Mouse (Mus musculus) G1E (cell line): ENCODE results near the gene Zp1. TPM values are rescaled to one million over a fixed set of nuclear protein-coding genes. Genes with fewer than 3 reads are reported as not detected.

Experiments
- ATAC-seq: 2 replicates; pipeline ENCODE4 v1.8.0; 2016; ENCODE audit warnings: mild to moderate bottlenecking; ENCODE audit not compliant: insufficient number of reproducible peaks, poor library complexity, low FRiP score, severe bottlenecking; ENCODE audit errors: extremely low read depth
- DNase-seq: peaks from one replicate; pipeline ENCODE4 v3.0.0; 2012; ENCODE audit warnings: low spot score
- H3K27me3 ChIP-seq: 2 replicates; pipeline ENCODE4 v1.6.1; 2012; ENCODE audit warnings: mild to moderate bottlenecking, low read length, inconsistent platforms; ENCODE audit not compliant: insufficient read depth
- H3K36me3 ChIP-seq: replicated peaks from 2 replicates; pipeline ENCODE3; 2012; ENCODE audit warnings: mild to moderate bottlenecking, inconsistent platforms
- H3K4me1 ChIP-seq: 2 replicates; pipeline ENCODE4 v1.6.1; 2012; ENCODE audit warnings: low read depth, low read length, inconsistent platforms, mixed read lengths; ENCODE audit not compliant: insufficient read depth
- H3K4me3 ChIP-seq: 2 replicates; pipeline ENCODE4 v1.5.1; 2012; ENCODE audit warnings: low read depth, mild to moderate bottlenecking, inconsistent platforms, low read length, moderate library complexity, mixed read lengths
- H3K9me3 ChIP-seq: replicated peaks from 2 replicates; pipeline ENCODE4 v1.6.1; 2012; ENCODE audit warnings: inconsistent platforms
- CTCF ChIP-seq: IDR thresholded peaks from 2 replicates; pipeline ENCODE4 v1.5.1; 2012; ENCODE audit warnings: low read depth, low read length, inconsistent platforms, mixed read lengths
- GATA1 ChIP-seq: IDR thresholded peaks from 2 replicates; pipeline ENCODE4 v1.6.1; 2012; ENCODE audit warnings: borderline replicate concordance, low read length, inconsistent platforms, mixed read lengths
- GATA2 ChIP-seq: IDR thresholded peaks from 2 replicates; pipeline ENCODE4 v1.6.1; 2012; ENCODE audit warnings: low read depth, low read length, inconsistent platforms, borderline replicate concordance
- POLR2AphosphoS5 ChIP-seq: IDR thresholded peaks from 2 replicates; pipeline ENCODE4 v1.6.1; 2012; ENCODE audit warnings: low read depth, low read length, inconsistent platforms; ENCODE audit not compliant: insufficient replicate concordance
- TAL1 ChIP-seq: conservative IDR thresholded peaks from 2 replicates; pipeline ENCODE4 v1.6.1; 2012; ENCODE audit warnings: low read depth, low read length, inconsistent platforms, mixed read lengths
- polyA plus RNA-seq: library from polyadenylated mRNA; stranded (reverse); fragments of >175 nt; gene quantifications from 2 replicates; pipeline ENCODE4 v1.2.3, GENCODE M21; 2012
- total RNA-seq, 2 experiments: library from RNA; stranded (forward) in 1 of 2; stranded (reverse) in 1 of 2; fragments of 200-1000 nt in 1 of 2; fragments of >200 nt in 1 of 2; fragmentation: Nextera tagmentation in 1 of 2; gene quantifications; 2 replicates each; pipeline ENCODE4 v1.2.3; 2014 to 2017

Zp1 gene
- total and polyA plus RNA-seq, 3 experiments, result not detected

GRCm38 (mm10) chr19:10866351-10866750 is 54.1 kb downstream of the Zp1 start:
- no peaks in the 10 kb centered on the region for H3K9me3 ChIP-seq
- ATAC-seq (no peak), DNase-seq (no peak)
- no peaks in the 10 kb centered on the region for H3K4me1 ChIP-seq
- H3K4me3 ChIP-seq, result no peak overlapping the region
- TF ChIP-seq POLR2AphosphoS5 (no peak), GATA2 (no peak), CTCF (no peak), GATA1 (no peak), TAL1 (no peak)
- peaks cover 35% of the 10 kb centered on the region for H3K27me3 ChIP-seq
- H3K36me3 ChIP-seq, result peaks cover 8% of the 10 kb centered on the region

Other genes starting within 250 kb of the Zp1 start
- gene Pga5, start 242.6 kb downstream of the Zp1 start, total RNA-seq (2014; fragmentation: Nextera tagmentation), result 1.6 and 2.4 TPM in 2 replicates
- gene Pga5, start 242.6 kb downstream of the Zp1 start, total RNA-seq (2017), result 1.6 and 1.9 TPM in 2 replicates
- gene Pga5, start 242.6 kb downstream of the Zp1 start, polyA plus RNA-seq, result 0.14 TPM in 2 replicates
- gene Vps37c, start 231.9 kb downstream of the Zp1 start, total RNA-seq (2014; fragmentation: Nextera tagmentation), result 16.3 and 27.1 TPM in 2 replicates
- 5.2 TPM in 2 replicates for gene Vps37c, start 231.9 kb downstream of the Zp1 start, total RNA-seq (2017)
- 34.9 and 40.0 TPM in 2 replicates for gene Vps37c, start 231.9 kb downstream of the Zp1 start, polyA plus RNA-seq
- not detected in 2 replicates for gene Cd5, start 181.6 kb downstream of the Zp1 start, total RNA-seq (2014; fragmentation: Nextera tagmentation)
- gene Cd5, start 181.6 kb downstream of the Zp1 start, total RNA-seq (2017), result 0.11 and 0.17 TPM in 2 replicates
- not detected in 2 replicates for gene Cd5, start 181.6 kb downstream of the Zp1 start, polyA plus RNA-seq
- not detected in 2 replicates for gene Cd6, start 90.6 kb downstream of the Zp1 start, total RNA-seq (2014; fragmentation: Nextera tagmentation)
- gene Cd6, start 90.6 kb downstream of the Zp1 start, total RNA-seq (2017), result 0.11 and 0.41 TPM in 2 replicates
- not detected in 2 replicates for gene Cd6, start 90.6 kb downstream of the Zp1 start, polyA plus RNA-seq
- gene Slc15a3, start 80.9 kb downstream of the Zp1 start, total RNA-seq (2014; fragmentation: Nextera tagmentation), result not detected in 2 replicates
- under 0.01 and 0.05 TPM in 2 replicates for gene Slc15a3, start 80.9 kb downstream of the Zp1 start, total RNA-seq (2017)
- 0.01 and 0.02 TPM in 2 replicates for gene Slc15a3, start 80.9 kb downstream of the Zp1 start, polyA plus RNA-seq
- 2.3 TPM in 1 of 2 replicates, not detected in the other for gene Tmem132a, start 50.7 kb downstream of the Zp1 start, total RNA-seq (2014; fragmentation: Nextera tagmentation)
- 0.06 and 0.27 TPM in 2 replicates for gene Tmem132a, start 50.7 kb downstream of the Zp1 start, total RNA-seq (2017)
- gene Tmem132a, start 50.7 kb downstream of the Zp1 start, polyA plus RNA-seq, result 0.01 TPM in 1 of 2 replicates, not detected in the other
- gene Tmem109, start 38.6 kb downstream of the Zp1 start, total RNA-seq (2014; fragmentation: Nextera tagmentation), result 2.3 and 6.8 TPM in 2 replicates
- gene Tmem109, start 38.6 kb downstream of the Zp1 start, total RNA-seq (2017), result 11.6 and 12.2 TPM in 2 replicates
- 7.7 and 8.5 TPM in 2 replicates for gene Tmem109, start 38.6 kb downstream of the Zp1 start, polyA plus RNA-seq
- gene Prpf19, start 25.4 kb downstream of the Zp1 start, total RNA-seq (2014; fragmentation: Nextera tagmentation), result 79.4 and 88.8 TPM in 2 replicates
- gene Prpf19, start 25.4 kb downstream of the Zp1 start, total RNA-seq (2017), result 192 and 250 TPM in 2 replicates
- gene Prpf19, start 25.4 kb downstream of the Zp1 start, polyA plus RNA-seq, result 81.9 and 89.0 TPM in 2 replicates
- gene Ptgdr2, start 16.5 kb upstream of the Zp1 start, total RNA-seq (2014; fragmentation: Nextera tagmentation), result not detected in 2 replicates
- 0.12 TPM in 1 of 2 replicates, not detected in the other for gene Ptgdr2, start 16.5 kb upstream of the Zp1 start, total RNA-seq (2017)
- gene Ptgdr2, start 16.5 kb upstream of the Zp1 start, polyA plus RNA-seq, result not detected in 2 replicates
- gene Ccdc86, start 28.6 kb upstream of the Zp1 start, total RNA-seq (2014; fragmentation: Nextera tagmentation), result 18.8 and 21.2 TPM in 2 replicates
- 10.0 and 10.1 TPM in 2 replicates for gene Ccdc86, start 28.6 kb upstream of the Zp1 start, total RNA-seq (2017)
- 45.7 and 51.6 TPM in 2 replicates for gene Ccdc86, start 28.6 kb upstream of the Zp1 start, polyA plus RNA-seq
- not detected in 2 replicates for gene Ms4a10, start 54.0 kb upstream of the Zp1 start, total RNA-seq (2014; fragmentation: Nextera tagmentation)
- gene Ms4a10, start 54.0 kb upstream of the Zp1 start, total RNA-seq (2017), result not detected in 2 replicates
- 0.05 TPM in 1 of 2 replicates, not detected in the other for gene Ms4a10, start 54.0 kb upstream of the Zp1 start, polyA plus RNA-seq
- not detected in 2 replicates for gene Ms4a15, start 72.6 kb upstream of the Zp1 start, total RNA-seq (2014; fragmentation: Nextera tagmentation)
- 0.29 TPM in 1 of 2 replicates, not detected in the other for gene Ms4a15, start 72.6 kb upstream of the Zp1 start, total RNA-seq (2017)
- gene Ms4a15, start 72.6 kb upstream of the Zp1 start, polyA plus RNA-seq, result 0.29 TPM in 1 of 2 replicates, not detected in the other
- not detected in 2 replicates for gene Ms4a18, start 97.4 kb upstream of the Zp1 start, total RNA-seq (2014; fragmentation: Nextera tagmentation)
- gene Ms4a18, start 97.4 kb upstream of the Zp1 start, total RNA-seq (2017), result not detected in 2 replicates
- not detected in 2 replicates for gene Ms4a18, start 97.4 kb upstream of the Zp1 start, polyA plus RNA-seq
- gene Ms4a8a, start 160.5 kb upstream of the Zp1 start, total RNA-seq (2014; fragmentation: Nextera tagmentation), result not detected in 2 replicates
- not detected in 2 replicates for gene Ms4a8a, start 160.5 kb upstream of the Zp1 start, total RNA-seq (2017)
- gene Ms4a8a, start 160.5 kb upstream of the Zp1 start, polyA plus RNA-seq, result not detected in 2 replicates
- not detected in 2 replicates for gene 1700017D01Rik, start 210.2 kb upstream of the Zp1 start, total RNA-seq (2014; fragmentation: Nextera tagmentation)
- 0.06 and 0.16 TPM in 2 replicates for gene 1700017D01Rik, start 210.2 kb upstream of the Zp1 start, total RNA-seq (2017)
- not detected in 2 replicates for gene 1700017D01Rik, start 210.2 kb upstream of the Zp1 start, polyA plus RNA-seq
- gene 1700025F22Rik, start 244.7 kb upstream of the Zp1 start, total RNA-seq (2014; fragmentation: Nextera tagmentation), result not detected in 2 replicates
- not detected in 2 replicates for gene 1700025F22Rik, start 244.7 kb upstream of the Zp1 start, total RNA-seq (2017)
- gene 1700025F22Rik, start 244.7 kb upstream of the Zp1 start, polyA plus RNA-seq, result not detected in 2 replicates